Mouse (Mus musculus) megakaryocyte, embryonic 14.5 days (primary cell): ENCODE measurements at regions not wholly inside any gene's neighbourhood (a gene's known extent, or its start where the extent isn't known, plus 50 kb on each side); places are given as distances from the start of the nearest gene placed in this dataset.

Experiments used
- FLI1 ChIP-seq: IDR thresholded peaks from 2 replicates; pipeline ENCODE4 v1.6.1; 2012; ENCODE audit warnings: low read length, inconsistent platforms, mixed read lengths
- GATA1 ChIP-seq: IDR thresholded peaks from 3 replicates; pipeline ENCODE4 v1.6.1; 2012; ENCODE audit warnings: mixed read lengths, low read length, inconsistent platforms, borderline replicate concordance

GRCm38 (mm10) chr7:130013109-130013508 is 421.4 kb downstream of the Wdr11 start:
- TF ChIP-seq GATA1 (no peak), FLI1 (no peak)
